Mouse (Mus musculus) testis, adult 2 months (tissue): Measurements from ENCODE around the gene Fbxo47.
"Not testable (repeated sequence)": the region's sequence is repeated elsewhere in the genome, so short reads cannot be mapped to it uniquely, and the experiment has no call there.

Experiments
- CTCF ChIP-seq: fragments of 200-500 bp; IDR thresholded peaks from 2 replicates; pipeline ENCODE4 v1.5.1; 2012; ENCODE audit warnings: low read depth, mild to moderate bottlenecking, inconsistent platforms, low read length, moderate library complexity; ENCODE audit not compliant: control insufficient read depth, insufficient read depth, insufficient replicate concordance
- POLR2A ChIP-seq: fragments of 200-500 bp; IDR thresholded peaks from 2 replicates; pipeline ENCODE4 v1.6.1; 2012; ENCODE audit warnings: low read depth, mild to moderate bottlenecking, inconsistent platforms, low read length, moderate library complexity; ENCODE audit not compliant: control insufficient read depth

DNA sequence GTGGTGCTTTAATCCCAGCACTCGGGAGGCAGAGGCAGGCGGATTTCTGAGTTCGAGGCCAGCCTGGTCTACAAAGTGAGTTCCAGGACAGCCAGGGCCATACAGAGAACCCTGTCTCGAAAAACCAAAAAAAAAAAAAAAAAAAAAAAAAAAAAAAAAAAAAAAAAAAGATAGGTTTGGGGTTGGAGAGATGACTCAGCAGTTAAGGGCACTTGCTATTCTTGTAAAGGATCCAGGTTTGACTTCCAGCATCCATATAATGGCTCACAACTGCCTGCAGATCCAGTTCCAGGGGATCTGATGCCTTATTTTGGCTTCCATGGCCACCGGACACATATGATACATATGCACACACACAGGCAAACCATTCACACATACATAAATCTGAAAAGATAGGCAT is 11.6 kb downstream of the Fbxo47 start:
- not testable (repeated sequence) for TF ChIP-seq CTCF, POLR2A
